Mouse (Mus musculus): ENCODE measurements around the gene Lactb.

DNA sequence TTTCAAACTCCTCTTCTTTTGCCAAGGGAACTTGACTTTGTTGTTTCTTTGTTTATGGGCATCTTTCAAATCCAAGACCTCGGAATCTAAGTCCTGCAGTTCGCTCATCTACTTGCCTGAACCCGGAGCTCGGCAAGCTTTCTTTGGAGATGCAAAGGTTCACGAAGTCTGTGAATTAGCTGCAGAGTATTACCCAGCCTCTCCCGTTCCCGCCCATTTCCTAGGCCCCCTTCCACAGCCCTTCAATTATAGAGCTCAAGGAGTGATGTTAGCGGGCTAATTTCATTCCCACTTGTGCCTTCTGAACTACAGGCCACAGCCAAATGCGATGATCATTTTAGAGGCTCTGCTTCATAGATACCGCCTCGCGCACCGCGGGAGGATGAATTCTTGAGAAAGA, 55.3 kb downstream of the Lactb start:
- TF ChIP-seq GATA1 (IDR thresholded peaks at IDR 0.05; ENCODE audit: borderline replicate concordance, low read length): no peak
- no peak for TF ChIP-seq FLI1 (IDR thresholded peaks at IDR 0.05; ENCODE audit: low read length)
